In the genomic region with DNA sequence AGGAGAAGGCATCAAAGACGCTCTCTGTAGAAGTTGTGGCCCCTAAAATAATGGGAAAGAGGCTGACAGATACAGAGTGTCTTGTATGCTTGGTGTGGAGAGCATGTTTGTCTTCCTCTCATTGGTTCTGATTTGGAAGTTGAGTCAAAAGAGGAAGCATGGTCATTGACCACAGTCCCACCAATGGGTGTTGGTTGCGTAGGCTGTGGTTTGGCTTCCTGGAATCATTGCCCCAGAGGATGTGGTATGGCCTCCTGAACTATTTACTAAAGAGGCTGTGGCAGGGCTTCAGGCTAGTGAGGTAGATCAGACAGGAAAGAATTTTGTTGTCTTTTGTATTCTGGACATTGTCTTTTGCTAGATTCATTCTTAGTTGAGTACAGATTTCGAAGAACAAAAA, we compare ENCODE assay signal across 27 mouse cellular contexts.
DNase-seq lines count a peak whose midpoint lies in the region; ATAC-seq lines count a peak whose summit lies in the region.
"Had no signal": no experiment of that assay in that cellular context is flagged by ENCODE, and none has a peak within 500 bp of the region (broad histone marks: within the 10 kb centered on the region; RNA-seq: fewer than 3 reads in every experiment).

No protein-coding gene starts in this region.

- H3K27me3 ChIP-seq in intestine, embryonic 16.5 days (replicated peaks; ENCODE audit: control insufficient read depth, insufficient read depth, low read length): no peaks in the 10 kb centered on the region
- H3K27me3 ChIP-seq: embryonic facial prominence, embryonic 12.5 days; heart, embryonic 12.5 days; limb, embryonic 15.5 days; liver, embryonic 15.5 days had no signal

- DNase-seq in lung, postnatal 36 days: peak; percentile 23
- no peak for DNase-seq in lung, postnatal 10 days
- DNase-seq in Muller cell, postnatal 12 days (ENCODE audit: inconsistent ontology term): peak; percentile 23
- DNase-seq in induced T-regulatory cell, adult 2 months (ENCODE audit: low read depth): peak; percentile 16
- DNase-seq in cerebellum, postnatal 36 days: no peak
- no peak for DNase-seq in thymus, postnatal 36 days
- DNase-seq: adrenal gland, postnatal 25 days; cerebellum, adult 11 months; cerebellum, adult 9-11 months; gastrocnemius, postnatal 10 days; heart, adult 18-20 months; heart, postnatal 10 days; kidney, adult 8-10 months; kidney, postnatal 10 days; left cerebral cortex, postnatal 4 days; thymus, adult 2 months had no signal

- WGBS in intestine, embryonic 16.5 days: 90% methylated on average over 3 of the region's 3 CpGs

- H3K4me3 ChIP-seq in intestine, embryonic 16.5 days (ENCODE audit: low read length): no peak overlapping the region
- H3K4me3 ChIP-seq: embryonic facial prominence, embryonic 12.5 days; erythroblast, embryonic 14.5 days; heart, embryonic 12.5 days; left cerebral cortex, adult 2 months; limb, embryonic 15.5 days; liver, embryonic 15.5 days; midbrain, embryonic 10.5 days had no signal

- no peak for ATAC-seq in intestine, embryonic 16.5 days
- ATAC-seq: forebrain, embryonic 14.5 days; inflammation-experienced regulatory T-cells, adult 6 months had no signal

- no peaks in the 10 kb centered on the region for H3K4me1 ChIP-seq in intestine, embryonic 16.5 days (ENCODE audit: control insufficient read depth, insufficient read depth, low read length)
- H3K4me1 ChIP-seq: embryonic facial prominence, embryonic 12.5 days; heart, embryonic 12.5 days; limb, embryonic 15.5 days; liver, embryonic 15.5 days; midbrain, embryonic 10.5 days had no signal

- H3K27ac ChIP-seq in intestine, embryonic 16.5 days (ENCODE audit: low read length): no peak overlapping the region
- H3K27ac ChIP-seq: embryonic facial prominence, embryonic 12.5 days; left cerebral cortex, adult 2 months; limb, embryonic 15.5 days; liver, embryonic 15.5 days; midbrain, embryonic 10.5 days had no signal

- H3K36me3 ChIP-seq in intestine, embryonic 16.5 days (ENCODE audit: control insufficient read depth, insufficient read depth, low read length): no peaks in the 10 kb centered on the region
- H3K36me3 ChIP-seq: embryonic facial prominence, embryonic 12.5 days; G1E; heart, embryonic 12.5 days; limb, embryonic 15.5 days; liver, embryonic 15.5 days; midbrain, embryonic 10.5 days had no signal

- H3K9me3 ChIP-seq in intestine, embryonic 16.5 days (ENCODE audit: control insufficient read depth, low read length): no peaks in the 10 kb centered on the region
- H3K9me3 ChIP-seq: embryonic facial prominence, embryonic 12.5 days; G1E; heart, embryonic 12.5 days; limb, embryonic 15.5 days; liver, embryonic 15.5 days; midbrain, embryonic 10.5 days had no signal

- H3K4me2 ChIP-seq in intestine, embryonic 16.5 days (ENCODE audit: low read depth, low read length): no peak overlapping the region
- H3K4me2 ChIP-seq: embryonic facial prominence, embryonic 12.5 days; heart, embryonic 12.5 days; limb, embryonic 15.5 days; liver, embryonic 15.5 days had no signal

- no peak overlapping the region for H3K9ac ChIP-seq in intestine, embryonic 16.5 days (ENCODE audit: low read depth, low read length)
- H3K9ac ChIP-seq: embryonic facial prominence, embryonic 12.5 days; heart, embryonic 12.5 days; limb, embryonic 15.5 days; liver, embryonic 15.5 days had no signal

Comparison
In these comparisons a context has a peak if more than half of its experiments do, and no peak if none do; other contexts are left out.
1. DNase-seq: peak in lung, postnatal 36 days (single experiment), Muller cell, postnatal 12 days (single experiment) and induced T-regulatory cell, adult 2 months (single experiment); none in lung, postnatal 10 days (single experiment), cerebellum, postnatal 36 days (0 of 2) and thymus, postnatal 36 days (0 of 2).